Mouse (Mus musculus) cortical plate, adult 2 months (tissue): ENCODE measurements around the gene Pak2. TPM values are rescaled to one million over a fixed set of nuclear protein-coding genes. Genes with fewer than 3 reads are reported as not detected.

Source experiments
- H3K27ac ChIP-seq: fragments of 200-500 bp; 2 replicates; pipeline ENCODE4 v1.5.1; 2012; ENCODE audit warnings: low read length, control low read depth, inconsistent platforms; ENCODE audit not compliant: insufficient read depth
- H3K4me1 ChIP-seq: fragments of 200-500 bp; 2 replicates; pipeline ENCODE4 v1.6.1; 2011; ENCODE audit warnings: low read length; ENCODE audit not compliant: control insufficient read depth, insufficient read depth
- H3K4me3 ChIP-seq: fragments of 200-500 bp; 2 replicates; pipeline ENCODE4 v1.5.1; 2011; ENCODE audit warnings: mild to moderate bottlenecking, low read length, control low read depth; ENCODE audit not compliant: insufficient read depth
- CTCF ChIP-seq: fragments of 200-500 bp; IDR thresholded peaks from 2 replicates; pipeline ENCODE4 v1.5.1; 2011; ENCODE audit warnings: mild to moderate bottlenecking, control low read depth, low read length; ENCODE audit not compliant: insufficient read depth; ENCODE audit errors: extremely low read depth
- POLR2A ChIP-seq: fragments of 200-500 bp; IDR thresholded peaks from 2 replicates; pipeline ENCODE4 v1.6.1; 2011; ENCODE audit warnings: mild to moderate bottlenecking, low read length, control low read depth; ENCODE audit not compliant: insufficient read depth; ENCODE audit errors: extremely low read depth
- polyA plus RNA-seq: library from polyadenylated mRNA; depleted of rRNA; stranded (reverse); fragments of >200 nt; gene quantifications from 2 replicates; pipeline ENCODE4 v1.2.3, GENCODE M21; 2012; rRNA removed

The Pak2 gene
- polyA plus RNA-seq, 1 experiment, result 17.7 TPM

DNA sequence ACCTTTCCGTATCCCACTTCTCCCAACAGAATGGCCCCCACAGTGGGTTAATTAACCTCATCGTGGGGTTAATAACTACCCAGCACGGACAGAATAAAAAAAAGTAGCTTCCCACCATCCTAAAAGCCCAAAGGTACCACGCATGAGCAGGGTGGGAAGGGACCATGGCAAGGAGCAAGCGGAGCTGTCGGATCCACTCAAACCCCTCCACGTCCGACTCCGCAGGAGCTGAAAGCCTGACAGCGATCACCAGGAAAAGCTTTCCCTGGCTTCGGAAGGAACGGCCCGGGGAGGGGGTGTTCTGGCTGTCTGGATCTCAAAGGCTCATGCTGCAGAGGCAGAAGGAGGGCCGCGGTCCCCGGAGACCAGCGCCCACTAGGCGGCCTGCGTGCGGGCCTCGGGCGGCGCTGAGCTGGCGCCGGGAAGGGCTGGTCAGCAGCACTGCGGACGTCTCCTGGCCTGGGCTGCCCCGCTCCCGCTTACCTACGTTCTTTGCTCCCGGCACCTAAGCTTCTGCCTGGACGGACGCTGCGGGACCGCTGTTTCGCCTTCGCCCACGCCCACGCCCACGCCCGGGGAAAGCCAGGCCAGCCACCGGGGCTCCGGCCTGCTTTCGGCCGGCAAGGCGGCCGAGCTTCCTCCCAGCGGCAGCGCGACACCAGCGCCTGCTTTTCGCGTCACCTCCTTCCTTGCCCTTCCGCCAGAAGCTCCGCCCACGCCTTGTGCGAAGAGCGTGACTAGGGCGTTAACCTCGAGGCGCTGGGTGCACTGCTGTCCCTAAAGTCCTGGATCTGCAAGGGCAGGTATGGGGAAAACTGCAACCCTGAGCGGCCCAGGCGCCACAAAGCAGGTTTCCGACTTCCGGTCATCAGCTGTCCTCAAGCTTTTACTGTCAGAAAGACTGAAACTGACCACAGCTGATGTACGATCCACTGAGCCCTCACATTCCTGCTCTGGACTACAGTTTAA is 76.3 kb downstream of the Pak2 start, which contains the start of gene Senp5:
Senp5 (minus strand) TSS at position 779 of the 969 bp plus-strand sequence.
- peak within 1 kb of the TSS; percentile 2; the same call in 1 of the 2 replicates for H3K27ac ChIP-seq
- TF ChIP-seq POLR2A (peak; percentile 94), CTCF (no peak)
- H3K4me1 ChIP-seq, result peaks cover 6% of the 10 kb centered on the region; the same call in 1 of the 2 replicates
- peak within 1 kb of the TSS; percentile 51 for H3K4me3 ChIP-seq

- Histone ChIP-seq H3K27ac (no peak overlapping the region), H3K4me3 (no peak overlapping the region), H3K4me1 (peaks cover 4% of the 10 kb centered on the region; the same call in 1 of the 2 replicates)
- TF ChIP-seq CTCF, result no peak
Measured at GRCm38 (mm10) chr16:31996371-31996770, 82.8 kb downstream of the Pak2 start.

- TF ChIP-seq POLR2A (no peak), CTCF (no peak)
- peaks cover 1% of the 10 kb centered on the region; the same call in 1 of the 2 replicates for H3K4me1 ChIP-seq
- H3K4me3 ChIP-seq, result no peak overlapping the region
Measured at GRCm38 (mm10) chr16:31993946-31994345, 85.2 kb downstream of the Pak2 start.

GRCm38 (mm10) chr16:31993195-31993594 is 85.9 kb downstream of the Pak2 start:
- Histone ChIP-seq H3K4me3 (no peak overlapping the region), H3K4me1 (no peaks in the 10 kb centered on the region; the same call in 1 of the 2 replicates), H3K27ac (no peak overlapping the region)
- TF ChIP-seq POLR2A, result no peak
- no peak for TF ChIP-seq CTCF

More at GRCm38 (mm10) chr16:31993946-31994345, 85.2 kb downstream of the Pak2 start:
- no peak overlapping the region for H3K27ac ChIP-seq

DNA sequence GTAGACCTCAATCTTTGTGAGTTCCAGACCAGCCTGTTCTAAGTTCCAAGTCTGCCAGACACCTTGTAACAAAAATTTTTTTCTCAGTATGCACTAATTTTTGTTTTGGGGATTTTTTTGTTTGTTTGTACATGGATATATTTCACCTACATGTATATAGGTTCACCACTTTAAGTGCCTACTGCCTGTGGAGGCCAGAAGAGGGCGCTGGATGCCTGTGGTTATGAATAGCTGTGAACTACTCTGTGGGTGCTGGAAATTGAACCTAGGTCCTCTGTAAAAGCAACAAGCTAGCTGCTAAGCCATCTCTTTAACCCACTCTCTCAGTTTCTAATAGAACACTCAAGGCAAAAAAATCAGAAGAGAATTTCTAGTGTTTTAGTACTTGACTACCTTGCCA is 87.1 kb downstream of the Pak2 start:
- H3K27ac ChIP-seq, result no peak overlapping the region
- TF ChIP-seq POLR2A (no peak), CTCF (no peak)
- H3K4me3 ChIP-seq, result no peak overlapping the region
- H3K4me1 ChIP-seq, result no peaks in the 10 kb centered on the region

- H3K27ac ChIP-seq, result no peak overlapping the region
- TF ChIP-seq POLR2A (no peak), CTCF (no peak)
- peaks cover 2% of the 10 kb centered on the region; the same call in 1 of the 2 replicates for H3K4me1 ChIP-seq
- no peak overlapping the region for H3K4me3 ChIP-seq
Measured at GRCm38 (mm10) chr16:31980946-31981345, 98.2 kb downstream of the Pak2 start.

DNA sequence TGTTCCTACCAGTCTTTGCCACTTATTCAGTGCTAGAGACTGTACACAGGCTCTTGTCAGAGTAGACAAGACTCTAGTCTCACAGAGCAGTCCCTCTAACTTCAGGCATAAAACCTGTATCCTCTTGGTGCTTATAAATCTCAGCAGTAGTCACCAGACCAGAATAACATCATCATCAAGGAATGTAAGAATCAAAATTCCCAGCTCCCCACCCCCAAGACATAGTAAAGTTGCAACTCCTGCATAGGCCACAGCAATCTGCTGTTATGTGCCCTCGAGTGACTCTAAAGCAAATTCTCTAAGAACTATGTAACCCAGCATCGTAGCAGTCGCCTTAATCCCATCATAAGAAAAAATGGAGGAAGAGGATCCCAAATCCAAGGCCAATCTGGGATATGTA is 99.6 kb downstream of the Pak2 start:
- H3K4me3 ChIP-seq, result no peak overlapping the region

DNA sequence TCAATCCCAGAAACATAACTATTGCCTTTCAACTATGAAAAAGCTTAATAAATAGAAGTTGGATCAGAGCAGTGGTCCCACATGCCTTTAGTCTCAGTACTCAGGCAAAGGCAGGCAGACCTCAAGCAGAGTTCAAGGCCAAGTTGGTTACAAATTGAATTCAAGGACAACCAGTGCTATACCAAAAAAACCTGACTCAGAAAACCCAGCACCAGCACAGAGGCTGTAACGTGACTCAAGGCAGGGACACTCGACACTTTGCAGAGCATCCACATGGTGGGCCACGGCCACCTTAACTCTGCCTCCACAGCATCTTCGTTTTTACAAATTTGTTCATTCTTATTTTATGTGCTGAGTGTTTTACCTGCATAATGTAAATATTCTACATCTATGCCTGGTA is 103.9 kb downstream of the Pak2 start:
- Histone ChIP-seq H3K4me3 (no peak overlapping the region), H3K27ac (no peak overlapping the region), H3K4me1 (no peaks in the 10 kb centered on the region)
- no peak for TF ChIP-seq CTCF
- TF ChIP-seq POLR2A, result no peak

More for the DNA sequence above, 99.6 kb downstream of the Pak2 start:
- TF ChIP-seq CTCF (no peak), POLR2A (no peak)
- H3K27ac ChIP-seq, result no peak overlapping the region
- H3K4me1 ChIP-seq, result no peaks in the 10 kb centered on the region

Other genes starting within 250 kb of the Pak2 start
- gene Meltf, start 200.5 kb downstream of the Pak2 start, polyA plus RNA-seq, result 0.46 and 0.79 TPM in 2 replicates
- gene Pigz, start 145.5 kb downstream of the Pak2 start, polyA plus RNA-seq, result 24.6 and 25.4 TPM in 2 replicates
- gene 0610012G03Rik, start 130.8 kb downstream of the Pak2 start, polyA plus RNA-seq, result 73.3 and 76.0 TPM in 2 replicates
- 75.7 and 95.2 TPM in 2 replicates for gene Ncbp2, start 130.8 kb downstream of the Pak2 start, polyA plus RNA-seq
- 22.0 and 23.2 TPM in 2 replicates for gene Senp5, start 76.1 kb downstream of the Pak2 start, polyA plus RNA-seq
- 27.9 and 32.6 TPM in 2 replicates for gene Pigx, start 20.4 kb upstream of the Pak2 start, polyA plus RNA-seq
- 61.7 and 64.8 TPM in 2 replicates for gene Cep19, start 20.5 kb upstream of the Pak2 start, polyA plus RNA-seq
- gene Nrros, start 86.3 kb upstream of the Pak2 start, polyA plus RNA-seq, result 5.6 and 6.5 TPM in 2 replicates
- not detected in 2 replicates for gene Bex6, start 100.5 kb upstream of the Pak2 start, polyA plus RNA-seq
- 24.8 and 27.0 TPM in 2 replicates for gene Fbxo45, start 167.8 kb upstream of the Pak2 start, polyA plus RNA-seq
- 11.1 and 11.7 TPM in 2 replicates for gene Wdr53, start 167.9 kb upstream of the Pak2 start, polyA plus RNA-seq
- gene Smco1, start 192.1 kb upstream of the Pak2 start, polyA plus RNA-seq, result 0.27 and 0.32 TPM in 2 replicates
- gene Rnf168, start 198.1 kb upstream of the Pak2 start, polyA plus RNA-seq, result 15.2 and 16.4 TPM in 2 replicates